Mouse (Mus musculus): ENCODE measurements around the gene Calm1. TPM values are rescaled to one million over a fixed set of nuclear protein-coding genes. Genes with fewer than 3 reads are reported as not detected.
A peak's percentile ranks its signal among the peaks of the same experiment; 100 is the strongest.
"Not testable (repeated sequence)": the region's sequence is repeated elsewhere in the genome, so short reads cannot be mapped to it uniquely, and the experiment has no call there.

Gene Calm1
- polyA plus RNA-seq, 1 experiment from 2014 or later = 1,989 TPM

- Histone ChIP-seq H3K27me3 (replicated peaks; ENCODE audit: control insufficient read depth, insufficient read depth, low read length) (no peaks in the 10 kb centered on the region), H3K4me2 (ENCODE audit: low read length) (peak overlapping the region; percentile 51), H3K9ac (ENCODE audit: low read length) (no peak overlapping the region), H3K4me3 (ENCODE audit: low read depth, low read length) (peak overlapping the region; percentile 16; the same call in 1 of the 2 replicates), H3K9me3 (ENCODE audit: control insufficient read depth, low read length) (no peaks in the 10 kb centered on the region), H3K27ac (ENCODE audit: low read depth) (0 out of 2 replicates have a peak overlapping the region, but pooled peaks have one; percentile 30), H3K36me3 (ENCODE audit: control insufficient read depth, insufficient read depth, low read length) (no peaks in the 10 kb centered on the region), H3K4me1 (replicated peaks; ENCODE audit: control insufficient read depth, insufficient read depth, low read length) (no peaks in the 10 kb centered on the region; the same call in 1 of the 2 replicates)
- ATAC-seq (replicated peaks; ENCODE audit: low FRiP score, low TSS enrichment, low read depth) (peak; percentile 75), DNase-seq (ENCODE audit: low spot score) (peak; percentile 68)
- WGBS = 13% methylated on average over 28 of the region's 28 CpGs
These were observed 31.0 kb upstream of the Calm1 start for GRCm38 (mm10) chr12:100167931-100168871.

- H3K4me1 ChIP-seq (replicated peaks; ENCODE audit: control insufficient read depth, insufficient read depth, low read length) = no peaks in the 10 kb centered on the region; the same call in 1 of the 2 replicates
- no peak overlapping the region for H3K9ac ChIP-seq (ENCODE audit: low read length)
- H3K9me3 ChIP-seq (ENCODE audit: control insufficient read depth, low read length) = no peaks in the 10 kb centered on the region
- no peak overlapping the region for H3K4me2 ChIP-seq (ENCODE audit: low read length)
- 64% methylated on average over 7 of the region's 7 CpGs for WGBS
- no peak overlapping the region for H3K27ac ChIP-seq (ENCODE audit: low read depth)
- H3K4me3 ChIP-seq (ENCODE audit: low read depth, low read length) = no peak overlapping the region
- H3K27me3 ChIP-seq (replicated peaks; ENCODE audit: control insufficient read depth, insufficient read depth, low read length) = no peaks in the 10 kb centered on the region
- no peaks in the 10 kb centered on the region for H3K36me3 ChIP-seq (ENCODE audit: control insufficient read depth, insufficient read depth, low read length)
- no peak for ATAC-seq (replicated peaks; ENCODE audit: low FRiP score, low TSS enrichment, low read depth)
- DNase-seq (ENCODE audit: low spot score) = no peak
These were observed 26.8 kb upstream of the Calm1 start for GRCm38 (mm10) chr12:100172481-100172880.

- Histone ChIP-seq H3K27me3 (replicated peaks; ENCODE audit: control insufficient read depth, insufficient read depth, low read length) (no peaks in the 10 kb centered on the region), H3K4me3 (ENCODE audit: low read depth, low read length) (no peak overlapping the region), H3K9ac (ENCODE audit: low read length) (no peak overlapping the region), H3K4me2 (ENCODE audit: low read length) (no peak overlapping the region), H3K27ac (ENCODE audit: low read depth) (no peak overlapping the region), H3K36me3 (ENCODE audit: control insufficient read depth, insufficient read depth, low read length) (no peaks in the 10 kb centered on the region), H3K4me1 (replicated peaks; ENCODE audit: control insufficient read depth, insufficient read depth, low read length) (no peaks in the 10 kb centered on the region), H3K9me3 (ENCODE audit: control insufficient read depth, low read length) (no peaks in the 10 kb centered on the region)
- no peak for ATAC-seq (replicated peaks; ENCODE audit: low FRiP score, low TSS enrichment, low read depth)
- 52% methylated on average over 11 of the region's 11 CpGs for WGBS
- no peak for DNase-seq (ENCODE audit: low spot score)
These were observed 22.7 kb upstream of the Calm1 start for GRCm38 (mm10) chr12:100176469-100177056.

- ATAC-seq (replicated peaks; ENCODE audit: low FRiP score, low TSS enrichment, low read depth) = no peak
- H3K27ac ChIP-seq (ENCODE audit: low read depth) = no peak overlapping the region
- 53% methylated on average over 6 of the region's 6 CpGs for WGBS
These were observed 20.3 kb upstream of the Calm1 start for GRCm38 (mm10) chr12:100178898-100179440.

GRCm38 (mm10) chr12:100180802-100181201, 18.4 kb upstream of the Calm1 start:
- Histone ChIP-seq H3K4me2 (ENCODE audit: low read length) (no peak overlapping the region), H3K9me3 (ENCODE audit: control insufficient read depth, low read length) (no peaks in the 10 kb centered on the region), H3K27me3 (replicated peaks; ENCODE audit: control insufficient read depth, insufficient read depth, low read length) (no peaks in the 10 kb centered on the region), H3K4me3 (ENCODE audit: low read depth, low read length) (no peak overlapping the region), H3K27ac (ENCODE audit: low read depth) (no peak overlapping the region), H3K4me1 (replicated peaks; ENCODE audit: control insufficient read depth, insufficient read depth, low read length) (peaks cover 3% of the 10 kb centered on the region; the same call in 1 of the 2 replicates), H3K9ac (ENCODE audit: low read length) (no peak overlapping the region), H3K36me3 (ENCODE audit: control insufficient read depth, insufficient read depth, low read length) (no peaks in the 10 kb centered on the region)
- no peak for ATAC-seq (replicated peaks; ENCODE audit: low FRiP score, low TSS enrichment, low read depth)
- WGBS = 85% methylated on average over 13 of the region's 13 CpGs
- DNase-seq (ENCODE audit: low spot score) = no peak

More at GRCm38 (mm10) chr12:100178898-100179440, 20.3 kb upstream of the Calm1 start:
- H3K36me3 ChIP-seq (ENCODE audit: control insufficient read depth, insufficient read depth, low read length) = no peaks in the 10 kb centered on the region
- H3K4me3 ChIP-seq (ENCODE audit: low read depth, low read length) = no peak overlapping the region
- no peaks in the 10 kb centered on the region for H3K27me3 ChIP-seq (replicated peaks; ENCODE audit: control insufficient read depth, insufficient read depth, low read length)
- H3K9ac ChIP-seq (ENCODE audit: low read length) = no peak overlapping the region
- no peaks in the 10 kb centered on the region for H3K9me3 ChIP-seq (ENCODE audit: control insufficient read depth, low read length)
- no peak overlapping the region for H3K4me2 ChIP-seq (ENCODE audit: low read length)
- no peak for DNase-seq (ENCODE audit: low spot score)
- no peaks in the 10 kb centered on the region for H3K4me1 ChIP-seq (replicated peaks; ENCODE audit: control insufficient read depth, insufficient read depth, low read length)

GRCm38 (mm10) chr12:100182676-100183075, 16.6 kb upstream of the Calm1 start:
- Histone ChIP-seq H3K4me3 (ENCODE audit: low read depth, low read length) (no peak overlapping the region), H3K27ac (ENCODE audit: low read depth) (no peak overlapping the region), H3K27me3 (replicated peaks; ENCODE audit: control insufficient read depth, insufficient read depth, low read length) (no peaks in the 10 kb centered on the region), H3K4me1 (replicated peaks; ENCODE audit: control insufficient read depth, insufficient read depth, low read length) (peaks cover 9% of the 10 kb centered on the region; the same call in 1 of the 2 replicates), H3K4me2 (ENCODE audit: low read length) (no peak overlapping the region), H3K36me3 (ENCODE audit: control insufficient read depth, insufficient read depth, low read length) (no peaks in the 10 kb centered on the region), H3K9ac (ENCODE audit: low read length) (no peak overlapping the region), H3K9me3 (ENCODE audit: control insufficient read depth, low read length) (no peaks in the 10 kb centered on the region)
- DNase-seq (ENCODE audit: low spot score) = no peak
- no peak for ATAC-seq (replicated peaks; ENCODE audit: low FRiP score, low TSS enrichment, low read depth)
- WGBS = 83% methylated on average over 2 of the region's 2 CpGs

- no peak overlapping the region for H3K27ac ChIP-seq (ENCODE audit: low read depth)
- DNase-seq (ENCODE audit: low spot score) (no peak), ATAC-seq (replicated peaks; ENCODE audit: low FRiP score, low TSS enrichment, low read depth) (no peak)
- no peaks in the 10 kb centered on the region for H3K36me3 ChIP-seq (ENCODE audit: control insufficient read depth, insufficient read depth, low read length)
- WGBS = 59% methylated on average over 5 of the region's 5 CpGs
- H3K9me3 ChIP-seq (ENCODE audit: control insufficient read depth, low read length) = no peaks in the 10 kb centered on the region
- H3K9ac ChIP-seq (ENCODE audit: low read length) = no peak overlapping the region
- H3K4me2 ChIP-seq (ENCODE audit: low read length) = no peak overlapping the region
- H3K27me3 ChIP-seq (replicated peaks; ENCODE audit: control insufficient read depth, insufficient read depth, low read length) = no peaks in the 10 kb centered on the region
- H3K4me3 ChIP-seq (ENCODE audit: low read depth, low read length) = no peak overlapping the region
- peaks cover 11% of the 10 kb centered on the region; the same call in 1 of the 2 replicates for H3K4me1 ChIP-seq (replicated peaks; ENCODE audit: control insufficient read depth, insufficient read depth, low read length)
These were observed 15.3 kb upstream of the Calm1 start for GRCm38 (mm10) chr12:100183970-100184369.

GRCm38 (mm10) chr12:100184976-100185375, 14.3 kb upstream of the Calm1 start:
- not testable (repeated sequence) for H3K4me3 ChIP-seq (ENCODE audit: low read depth, low read length); H3K27me3 ChIP-seq (replicated peaks; ENCODE audit: control insufficient read depth, insufficient read depth, low read length); H3K4me2 ChIP-seq (ENCODE audit: low read length); H3K36me3 ChIP-seq (ENCODE audit: control insufficient read depth, insufficient read depth, low read length); H3K9me3 ChIP-seq (ENCODE audit: control insufficient read depth, low read length); H3K9ac ChIP-seq (ENCODE audit: low read length); DNase-seq (ENCODE audit: low spot score); ATAC-seq (replicated peaks; ENCODE audit: low FRiP score, low TSS enrichment, low read depth); H3K27ac ChIP-seq (ENCODE audit: low read depth)
- H3K4me1 ChIP-seq (replicated peaks; ENCODE audit: control insufficient read depth, insufficient read depth, low read length) = peaks cover 11% of the 10 kb centered on the region; the same call in 1 of the 2 replicates
- WGBS = 89% methylated on average over 2 of the region's 2 CpGs

Data from intestine, embryonic 14.5 days (tissue).